Mouse (Mus musculus) cerebellum, postnatal 4 days (tissue): Measurements from ENCODE around the gene Ints14.

Experiments used
- DNase-seq, 2 experiments: peaks; one replicate each; pipeline ENCODE4 v3.0.0; 2022; ENCODE audit warnings: low spot score in 2 of 2, mixed read lengths in 1 of 2

Gene Ints14

DNA sequence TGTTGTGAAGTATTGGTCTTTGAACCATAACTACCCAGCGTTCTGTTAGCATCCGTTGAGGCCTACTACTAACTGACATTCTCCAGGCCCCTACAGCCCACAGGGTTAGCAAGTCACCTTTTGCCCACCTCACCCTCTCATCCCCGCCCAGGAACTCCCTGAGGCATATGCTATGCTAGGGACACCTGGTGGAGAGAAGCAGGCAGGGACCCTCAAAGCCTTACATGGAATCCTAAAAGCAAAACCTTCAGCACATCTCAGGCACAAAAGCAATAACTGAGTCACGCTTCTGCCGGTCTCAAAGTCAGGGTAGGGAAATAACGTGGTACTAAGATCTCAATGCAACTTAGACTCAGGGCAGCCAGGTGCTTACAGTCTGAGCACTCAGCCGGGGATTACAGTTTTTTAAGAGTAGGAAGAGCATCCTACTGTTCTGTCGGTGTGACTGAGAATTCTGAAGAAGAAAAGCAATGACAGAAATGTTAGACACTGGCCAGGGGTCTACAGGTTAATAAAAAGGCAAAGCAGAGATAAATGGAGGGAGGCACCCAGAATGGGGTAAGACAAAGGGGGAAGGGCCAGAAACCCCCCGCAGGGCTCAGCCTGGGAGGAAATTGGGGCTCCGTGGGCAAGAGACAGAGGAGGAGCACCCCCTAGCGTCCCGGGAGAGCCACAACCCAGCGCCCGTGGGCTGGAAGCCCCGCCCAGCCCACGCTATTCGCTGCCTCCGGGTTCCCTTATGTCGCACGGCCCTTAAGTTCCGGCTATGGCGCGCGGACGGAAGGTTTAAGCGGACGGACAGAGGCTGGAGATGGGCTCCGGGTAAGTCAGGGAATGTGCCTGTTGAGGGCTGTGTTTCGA lies at the start of gene Ints14:
Ints14 (plus strand) TSS at position 789 of the 861 bp plus-strand sequence.
- DNase-seq = peak; percentile 95 to 98

DNA sequence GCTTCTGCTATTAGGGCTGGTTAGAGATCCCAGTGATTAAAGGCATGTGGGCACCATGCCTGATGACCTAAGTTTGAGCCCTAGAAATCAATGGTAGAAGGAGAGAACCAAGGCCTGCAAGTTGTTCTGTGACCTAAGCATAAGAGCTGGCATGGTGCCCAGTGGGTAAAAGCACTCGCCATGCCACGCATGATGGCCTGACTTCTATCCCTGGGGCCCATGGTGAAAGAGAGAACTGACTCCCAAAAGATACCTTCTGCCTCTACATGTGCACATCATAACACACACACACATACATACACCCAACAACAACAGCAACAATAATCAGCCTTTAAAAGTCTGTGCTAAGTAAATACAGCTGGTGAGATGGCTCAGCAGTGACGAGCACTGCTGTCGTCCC lies 47.3 kb upstream of the Ints14 start:
- no peak for DNase-seq

DNA sequence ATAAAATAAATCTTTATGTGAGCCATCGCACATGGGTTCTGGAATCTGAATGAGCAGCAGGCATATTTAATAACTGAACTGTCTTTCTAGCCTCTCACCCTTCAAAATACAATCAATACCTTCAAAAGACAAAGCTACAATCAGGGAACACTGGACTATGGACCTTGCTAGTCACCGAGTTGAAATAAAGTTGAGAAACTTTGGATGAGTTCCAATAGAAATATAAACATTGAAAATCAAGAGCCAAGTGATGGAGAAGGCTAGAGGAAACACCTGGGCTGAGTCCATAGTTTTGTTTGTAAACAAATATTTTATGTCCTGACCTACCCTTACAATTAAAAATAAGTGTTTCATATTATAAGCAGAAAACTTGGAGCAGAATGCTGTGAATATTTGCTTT lies 46.7 kb upstream of the Ints14 start:
- DNase-seq = no peak

DNA sequence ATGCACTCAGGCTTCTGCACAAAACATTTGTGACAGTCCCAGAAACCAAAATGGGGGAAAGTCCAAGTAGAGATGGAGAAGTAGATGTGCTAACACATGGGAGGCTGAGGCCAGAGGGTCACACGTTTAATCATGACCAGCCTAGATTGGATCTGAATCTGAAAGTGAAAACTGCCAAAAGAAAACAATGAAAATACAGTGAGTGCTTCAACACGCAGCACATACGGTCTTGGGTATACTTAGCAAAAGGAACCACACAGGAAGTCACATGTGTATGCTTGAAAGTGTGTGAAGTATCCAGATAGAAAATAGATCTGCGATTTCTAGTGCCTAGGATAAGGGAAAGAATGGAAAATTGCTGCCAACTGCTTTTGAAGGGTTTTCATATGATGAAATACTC lies 46.1 kb upstream of the Ints14 start:
- no peak for DNase-seq

DNA sequence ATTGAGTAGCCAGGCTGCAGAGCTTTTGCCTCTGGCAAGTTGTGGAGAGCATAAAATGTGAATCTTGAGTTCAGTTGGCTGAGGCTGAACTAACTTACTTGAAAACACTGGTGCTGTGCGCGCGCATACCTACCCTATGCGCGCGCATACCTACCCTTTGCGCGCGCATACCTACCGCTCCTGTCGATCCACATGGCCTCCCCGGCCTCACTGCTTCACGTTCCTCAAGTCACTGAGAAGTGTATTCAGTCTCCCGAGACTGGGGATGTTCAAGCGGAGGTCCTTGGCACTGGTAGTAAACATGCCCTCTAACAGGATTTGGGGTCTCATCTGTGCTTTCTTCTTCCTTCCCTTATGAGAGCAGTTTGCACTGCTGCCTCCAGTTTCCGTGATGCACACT lies 42.1 kb upstream of the Ints14 start:
- no peak for DNase-seq

DNA sequence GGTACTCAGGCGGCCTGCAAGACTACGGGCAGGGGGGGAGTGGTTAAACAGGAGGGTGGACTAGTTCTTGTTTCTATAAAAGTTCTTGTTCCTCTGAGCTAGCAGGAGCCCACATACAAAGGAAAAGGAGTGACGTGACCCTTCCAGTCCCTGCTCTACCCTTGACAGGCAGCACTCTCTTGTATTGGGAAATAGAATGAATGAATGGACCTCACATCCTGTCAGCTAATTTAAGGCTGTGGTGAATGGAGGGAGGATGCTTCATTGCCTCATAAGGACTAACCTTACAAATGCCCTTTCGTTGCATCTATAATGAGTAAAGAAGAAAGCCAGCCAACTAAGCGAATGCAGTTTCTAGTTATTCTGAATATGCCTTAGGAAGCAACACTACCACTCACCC lies 34.9 kb upstream of the Ints14 start:
- DNase-seq = no peak

DNA sequence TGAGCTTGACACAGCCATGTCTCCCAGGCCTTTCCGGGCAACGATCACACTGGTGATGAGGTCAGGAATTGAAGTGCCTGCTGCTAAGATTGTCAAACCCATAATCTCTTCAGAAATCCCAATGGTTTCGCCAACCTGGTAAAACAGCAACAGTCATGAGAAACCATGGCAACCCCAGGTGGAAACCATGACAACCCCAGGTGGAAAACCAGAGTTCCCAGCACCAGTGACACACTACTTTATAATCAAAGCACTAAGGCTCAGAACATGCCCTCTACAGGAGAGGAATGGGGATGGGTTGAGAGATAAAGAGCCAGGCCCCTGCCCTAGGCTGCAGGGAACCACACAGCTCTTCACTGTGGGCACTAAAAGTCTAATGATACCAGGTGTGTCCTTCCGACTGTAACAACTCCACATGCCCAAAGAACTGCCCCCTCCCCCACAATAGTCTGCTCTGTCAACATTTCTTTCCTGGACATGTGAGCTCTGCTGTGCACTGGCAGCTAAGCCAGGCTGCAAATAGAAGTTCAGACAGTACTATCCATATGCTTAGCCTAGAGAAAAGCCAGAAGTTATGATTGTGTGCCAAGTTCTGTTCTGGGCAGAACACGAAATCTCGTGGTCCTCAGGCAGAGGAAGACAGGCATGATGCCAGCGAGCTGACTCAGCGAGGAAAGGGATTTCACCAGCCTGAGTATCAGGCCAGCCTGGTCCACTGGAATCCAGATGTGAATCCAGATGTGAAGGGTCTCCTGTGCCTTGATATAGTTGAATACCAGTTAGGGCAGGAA lies 34.3 kb upstream of the Ints14 start:
- peak in 1 of 2 experiments; percentile 51 for DNase-seq

DNA sequence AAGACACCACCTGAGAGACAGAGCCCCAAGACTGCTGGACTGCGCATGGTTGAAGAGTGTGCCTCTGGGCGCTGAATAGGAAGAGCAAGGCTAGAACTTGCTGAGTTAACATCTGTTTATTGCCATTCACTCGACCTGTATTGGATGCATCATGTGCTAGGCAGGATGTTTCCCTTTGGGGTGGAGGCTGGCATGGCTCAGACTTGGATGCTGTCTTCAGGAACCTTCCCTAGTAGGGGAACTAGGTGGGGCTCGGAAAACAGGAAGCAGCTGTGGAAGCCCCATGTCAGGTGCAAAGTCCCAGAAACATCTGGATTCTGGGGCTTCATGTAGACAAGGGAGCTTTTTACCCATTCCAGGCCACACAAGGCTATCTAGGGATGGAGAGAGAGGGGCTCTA lies 30.4 kb upstream of the Ints14 start:
- DNase-seq = no peak

DNA sequence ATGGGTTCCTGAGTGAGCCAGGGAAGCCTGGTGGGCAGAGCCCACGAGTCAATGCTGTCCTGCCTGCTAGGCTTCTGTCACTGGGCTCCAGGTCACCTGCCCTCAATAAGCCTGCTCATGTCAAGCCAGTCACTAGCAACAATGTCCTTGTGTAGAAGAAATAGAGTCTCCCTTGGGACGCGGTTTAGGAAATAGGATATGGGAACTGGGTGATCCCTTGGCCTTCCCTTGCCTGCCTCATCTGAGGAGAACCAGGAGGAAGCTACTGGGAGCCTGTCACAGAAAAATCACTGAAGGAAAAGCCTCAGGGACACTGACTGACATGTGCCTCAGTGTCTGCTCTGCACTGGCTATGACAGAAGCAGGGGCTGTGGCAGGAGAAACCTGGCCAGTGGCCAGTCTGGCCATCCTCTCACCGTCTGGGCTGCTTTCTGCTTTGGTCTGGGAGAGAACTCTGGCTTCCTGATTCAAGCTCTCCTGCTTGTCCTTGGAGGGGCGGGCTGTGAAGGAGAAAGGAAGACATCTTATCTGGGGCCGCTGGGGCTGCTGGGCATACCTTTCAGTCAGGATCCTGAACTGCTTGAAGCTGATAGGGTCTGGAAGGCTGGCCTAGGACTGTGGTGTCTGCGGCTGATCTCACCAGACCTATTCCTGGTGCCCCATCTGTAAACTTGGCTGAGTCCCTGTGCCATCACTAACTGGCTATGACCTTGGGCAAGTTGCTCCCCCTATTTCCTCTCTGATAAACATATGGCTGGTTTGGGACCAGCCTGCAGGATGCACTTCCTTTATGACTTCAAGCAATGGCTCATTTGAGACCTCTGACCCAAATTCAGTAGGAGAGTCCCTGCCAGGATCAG lies 28.7 kb upstream of the Ints14 start:
- no peak for DNase-seq

DNA sequence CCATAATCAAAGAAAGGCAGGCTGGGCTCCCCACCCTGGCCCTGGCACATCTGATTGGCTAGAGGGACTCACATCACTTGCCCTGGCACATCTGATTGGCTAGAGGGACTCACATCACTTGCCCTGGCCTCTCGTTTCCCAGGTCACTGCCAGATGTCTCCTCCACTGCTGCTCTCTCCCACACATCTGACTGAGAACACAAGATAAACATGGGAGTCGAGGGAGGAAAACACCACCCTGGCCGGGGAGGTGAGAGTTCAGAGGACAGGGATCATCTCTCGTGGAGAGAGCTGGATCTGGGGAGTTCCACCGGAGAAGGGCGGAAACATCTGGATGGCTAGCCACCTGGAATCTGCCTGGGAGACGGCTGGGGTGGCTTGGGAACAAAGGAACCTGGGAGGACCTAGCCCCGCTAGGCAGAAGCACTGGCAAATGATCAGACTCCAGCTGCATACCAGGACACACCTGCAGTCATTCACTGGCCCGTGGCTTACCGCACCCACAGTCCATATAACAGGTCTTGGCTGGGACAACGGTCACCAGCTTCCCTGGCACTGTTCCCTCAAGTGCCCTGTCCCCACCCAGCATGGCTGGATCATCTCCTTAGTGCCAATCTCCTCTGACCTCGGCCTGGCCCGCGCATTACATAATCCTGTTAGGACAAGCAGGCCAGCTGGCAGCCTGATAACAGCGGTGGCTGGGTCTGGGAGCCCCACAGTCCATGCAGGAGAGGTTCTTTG lies 26.5 kb upstream of the Ints14 start:
- DNase-seq = no peak

DNA sequence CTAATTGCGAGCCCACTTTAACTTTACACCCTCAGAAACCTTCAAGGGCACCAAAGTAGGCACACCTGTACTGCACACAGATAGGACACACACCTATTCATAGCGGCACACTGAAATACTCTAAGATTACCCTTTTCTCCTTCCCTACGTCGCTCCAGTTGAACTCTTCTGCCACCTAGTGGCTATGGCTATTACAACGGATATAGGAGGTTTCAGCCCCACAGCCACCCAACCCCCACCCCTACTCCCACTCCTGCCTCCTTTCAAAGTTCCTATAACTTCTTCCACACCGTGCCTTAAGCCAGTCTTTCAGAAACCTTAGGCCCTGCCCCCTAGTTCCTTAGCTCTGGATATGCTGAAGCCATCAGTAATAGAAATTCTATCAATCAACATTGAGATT lies 24.2 kb upstream of the Ints14 start:
- peak in 1 of 2 experiments; percentile 59 for DNase-seq

DNA sequence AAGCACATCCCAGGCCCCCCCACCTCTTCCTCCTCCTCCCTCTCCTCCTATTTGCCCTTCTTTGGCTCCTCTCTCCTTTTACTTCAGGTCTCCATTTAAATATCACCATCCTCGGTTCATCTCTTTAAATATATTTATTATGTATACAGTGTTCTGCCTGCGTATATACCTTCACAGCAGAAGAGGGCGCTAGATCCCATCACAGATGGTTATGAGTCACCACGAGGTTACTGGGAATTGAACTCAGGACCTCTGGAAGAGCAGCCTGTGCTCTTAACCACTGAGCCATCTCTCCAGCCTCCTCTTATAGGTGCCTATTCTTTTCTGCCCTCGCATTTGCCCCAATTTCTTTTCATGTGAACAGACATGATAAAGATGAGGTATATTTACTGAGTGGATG lies 23.2 kb upstream of the Ints14 start:
- no peak for DNase-seq

DNA sequence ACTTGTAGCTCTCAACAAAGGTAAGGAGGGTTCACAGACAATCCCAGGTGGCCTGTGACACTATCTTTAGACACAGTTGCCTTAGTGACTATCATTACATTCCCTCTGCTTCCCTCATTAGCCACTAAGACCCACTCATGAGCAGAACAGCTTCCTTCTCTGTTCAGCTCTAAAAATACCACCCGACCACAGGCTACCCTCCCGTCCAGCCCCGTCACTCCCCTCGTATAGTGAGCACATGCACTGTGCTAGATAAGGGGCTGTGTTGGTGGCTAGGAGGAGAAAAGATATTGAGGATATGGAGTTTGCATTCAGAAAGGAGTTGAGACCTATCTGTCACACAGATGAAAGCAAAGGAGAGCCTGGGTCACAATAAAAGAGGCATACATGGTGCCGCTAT lies 22.2 kb upstream of the Ints14 start:
- DNase-seq = no peak

DNA sequence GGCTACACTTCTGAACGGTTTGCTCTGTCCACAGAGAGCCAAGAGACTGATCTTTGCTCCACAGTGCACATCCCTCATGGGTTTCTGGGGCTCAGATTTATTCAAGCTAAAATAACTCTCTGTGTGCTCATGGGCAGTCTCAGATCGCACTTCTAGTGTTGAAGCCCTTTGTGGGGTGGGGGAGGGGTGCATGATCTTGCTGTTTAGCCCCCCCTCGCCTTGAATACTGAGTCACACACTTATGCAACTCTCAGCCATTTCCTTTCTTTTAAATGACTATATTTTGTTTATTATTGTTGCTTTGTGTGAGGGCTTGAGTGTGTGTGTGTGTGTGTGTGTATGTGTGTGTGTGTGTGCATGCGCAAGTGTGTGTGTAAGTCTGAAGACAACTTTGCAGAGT lies 21.4 kb upstream of the Ints14 start:
- DNase-seq = no peak

DNA sequence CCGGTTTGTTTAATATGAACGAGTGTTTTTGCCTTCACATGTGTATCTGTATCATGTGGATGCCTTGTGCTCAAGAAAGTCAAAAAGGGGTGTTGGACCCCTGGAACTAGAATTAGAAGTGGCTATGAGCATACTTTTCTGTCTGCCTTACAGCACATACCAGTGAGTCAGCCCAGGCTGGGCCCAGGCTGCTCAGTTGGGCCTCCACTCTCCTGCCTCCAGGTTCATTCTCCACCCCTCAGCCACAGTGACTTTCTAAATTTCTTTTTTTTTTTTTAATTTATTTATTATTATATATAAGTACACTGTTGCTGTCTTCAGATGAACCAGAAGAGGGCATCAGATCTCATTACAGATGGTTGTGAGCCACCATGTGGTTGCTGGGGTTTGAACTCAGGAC lies 20.9 kb upstream of the Ints14 start:
- DNase-seq = no peak

DNA sequence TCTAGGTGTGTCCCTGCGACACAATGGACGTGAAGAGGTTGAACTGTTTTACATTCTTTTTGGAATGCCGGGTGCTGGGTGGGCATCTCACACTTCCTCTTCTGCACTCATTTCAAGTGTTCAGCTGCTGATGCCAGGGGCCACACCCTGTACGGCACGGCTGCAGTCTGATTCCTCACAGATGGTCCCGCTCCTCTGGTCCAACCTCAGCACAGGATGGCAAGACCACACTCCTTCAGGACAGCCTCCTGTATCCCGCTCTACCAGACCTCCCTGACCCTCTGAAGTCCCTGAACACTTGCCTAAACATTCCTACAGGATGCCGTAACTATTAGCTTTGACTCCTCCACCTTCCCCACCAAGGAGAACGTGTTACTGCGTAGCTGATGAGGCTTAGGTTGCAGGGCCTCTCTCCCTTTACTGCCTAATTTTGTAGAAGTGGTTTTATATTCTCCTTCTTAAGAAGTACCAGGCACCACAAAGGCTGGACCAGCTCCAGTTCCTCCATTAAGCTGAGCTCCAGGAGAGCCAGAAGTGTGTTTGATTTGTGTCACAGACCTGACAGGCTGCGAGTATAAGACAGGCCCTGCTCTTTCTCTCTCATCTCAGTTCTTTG lies 19.9 kb upstream of the Ints14 start:
- no peak for DNase-seq

DNA sequence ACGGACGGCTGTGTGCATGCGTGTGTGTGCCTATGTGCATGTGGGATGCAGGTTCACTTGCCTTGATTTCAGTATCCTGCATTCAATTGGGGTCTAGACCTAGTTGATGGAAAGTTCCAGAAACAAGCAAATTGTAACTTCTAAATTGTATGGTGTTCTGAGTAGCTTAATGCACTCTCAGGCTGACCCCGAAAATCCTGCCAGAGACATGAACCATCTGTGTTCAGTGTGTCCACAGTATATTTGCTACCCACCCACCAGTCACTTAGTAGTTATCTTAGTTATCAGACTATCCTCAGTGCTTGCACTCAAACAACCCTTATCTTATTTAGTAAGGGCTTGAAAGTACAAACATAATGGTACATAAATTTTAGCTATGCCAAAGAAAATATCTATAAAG lies 19.1 kb upstream of the Ints14 start:
- no peak for DNase-seq

DNA sequence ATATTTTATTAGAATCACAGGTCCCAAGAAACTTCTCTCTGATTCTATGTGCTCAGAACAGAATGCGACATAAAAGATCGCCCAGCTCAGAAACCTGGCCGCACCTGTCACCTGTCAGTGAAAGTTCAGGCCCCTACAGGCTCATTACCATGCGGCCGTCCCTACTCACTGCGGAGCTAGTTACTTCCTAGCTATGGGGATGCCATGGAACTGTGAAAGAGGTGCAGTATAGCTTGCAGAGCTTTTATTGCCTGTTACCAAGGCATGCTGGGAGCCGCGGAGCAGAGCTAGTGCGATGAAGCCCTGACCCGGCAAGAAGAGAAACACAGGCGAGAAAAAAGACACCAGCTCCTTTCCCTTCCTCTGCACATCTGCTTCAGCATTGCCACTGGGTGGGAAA lies 16.7 kb upstream of the Ints14 start:
- no peak for DNase-seq

DNA sequence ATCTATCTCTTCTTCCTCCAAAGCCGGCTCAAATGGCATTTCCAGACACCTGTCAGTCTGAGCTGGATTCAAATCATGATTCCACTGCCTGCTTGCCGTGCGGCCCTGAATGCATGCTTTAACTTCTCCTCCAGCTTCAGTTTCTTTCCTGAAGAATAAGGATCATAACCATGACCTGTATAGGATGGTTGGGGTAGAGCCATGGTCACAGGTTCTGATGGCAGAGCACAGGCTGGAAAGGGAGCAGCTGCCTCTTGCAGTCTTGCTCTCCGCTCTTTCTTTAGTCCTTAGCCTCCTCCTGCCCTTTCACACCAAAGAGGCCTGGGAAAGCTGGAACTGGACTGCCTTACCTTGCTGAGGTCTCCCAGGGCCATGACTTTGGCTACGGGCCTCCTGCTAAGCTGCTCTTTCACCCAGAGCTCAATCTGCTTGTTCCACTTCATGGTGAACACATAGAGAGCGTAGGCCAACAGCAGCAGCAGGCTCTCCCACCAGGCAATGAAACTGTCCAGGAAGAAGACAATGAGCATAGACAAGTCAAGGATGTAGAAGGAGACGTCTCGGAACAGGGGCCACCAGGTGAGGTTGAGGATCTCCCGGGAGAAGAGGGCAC lies 13.1 kb upstream of the Ints14 start:
- DNase-seq = no peak

DNA sequence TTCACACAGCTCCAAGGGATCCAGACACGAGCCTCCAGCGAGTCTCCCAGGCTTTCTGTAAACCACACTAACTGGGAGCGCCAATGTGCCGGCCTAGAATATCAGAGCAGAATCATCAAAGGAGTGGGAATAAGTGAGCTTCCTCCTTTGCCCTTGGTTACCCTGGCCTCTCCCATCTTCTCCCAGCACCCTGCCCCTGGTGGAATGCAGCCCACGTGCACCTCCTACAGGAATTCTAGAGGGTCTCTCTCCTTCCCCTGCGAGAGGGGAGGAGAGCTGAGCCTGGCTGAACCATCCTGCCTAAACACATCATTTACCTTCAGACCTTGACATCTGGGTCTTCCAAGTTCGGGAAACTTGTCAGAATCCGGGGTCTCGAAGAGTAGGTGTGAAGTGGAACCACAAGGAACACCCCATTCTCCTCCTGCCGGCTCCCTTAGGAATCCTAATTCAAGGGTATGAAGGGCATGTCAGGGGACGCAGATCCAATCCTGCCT lies 9.5 kb upstream of the Ints14 start, which contains the start of gene Slc24a1:
Slc24a1 (minus strand) TSS at position 447 of the 497 bp plus-strand sequence.
- DNase-seq = no peak
